Mouse (Mus musculus) bone marrow macrophage, adult 2 months (primary cell): ENCODE results near the gene Yipf6.

ENCODE experiments used
- CTCF ChIP-seq: IDR thresholded peaks from 2 replicates; pipeline ENCODE4 v1.5.1; 2012; ENCODE audit warnings: low read depth, mild to moderate bottlenecking, low read length, moderate library complexity
- POLR2A ChIP-seq: IDR thresholded peaks from 2 replicates; pipeline ENCODE4 v1.6.1; 2012; ENCODE audit warnings: mild to moderate bottlenecking, low read depth, low read length, borderline replicate concordance

DNA sequence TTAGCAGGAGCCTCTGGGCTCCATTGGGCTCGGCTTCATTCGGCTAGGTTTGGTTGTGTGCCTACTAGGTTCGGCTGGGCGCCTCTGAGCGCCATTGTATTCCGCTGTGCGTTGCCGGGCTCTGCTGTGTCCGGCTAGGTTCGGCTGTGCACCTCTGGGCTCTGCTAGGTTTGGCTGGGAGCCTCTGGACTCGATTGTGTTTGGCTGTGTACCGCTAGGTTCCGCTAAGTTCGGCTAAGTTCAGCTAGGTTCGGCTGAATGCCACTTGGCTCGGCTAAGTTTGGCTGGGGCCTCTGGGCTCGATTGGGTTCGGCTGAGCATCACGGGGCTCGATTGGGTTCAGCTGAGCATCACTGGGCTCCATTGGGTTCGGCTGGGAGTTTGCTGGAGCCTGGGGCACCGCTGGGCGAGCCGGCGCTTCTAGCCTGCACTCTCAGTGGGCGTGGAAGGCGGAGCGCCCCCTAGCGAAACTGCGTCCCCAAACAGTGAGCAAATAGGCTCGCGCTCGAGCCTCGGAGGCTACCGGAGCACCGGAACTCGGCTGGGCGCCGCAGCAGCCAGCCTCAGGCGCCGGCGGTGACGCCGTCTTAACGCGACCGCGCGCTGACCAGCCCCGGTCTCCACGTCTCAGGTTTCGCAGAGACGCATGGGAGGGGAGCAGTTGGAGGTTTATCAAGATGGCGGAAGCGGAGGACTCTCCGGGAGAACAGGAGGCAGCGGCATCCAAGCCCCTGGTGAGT is 1.6 kb downstream of the Yipf6 start:
- TF ChIP-seq CTCF: no peak
- no peak for TF ChIP-seq POLR2A
